Mouse (Mus musculus) midbrain, postnatal 0 days (tissue): ENCODE measurements at regions not wholly inside any gene's neighbourhood (a gene's known extent, or its start where the extent isn't known, plus 50 kb on each side); places are given as distances from the start of the nearest gene placed in this dataset.
A peak's percentile ranks its signal among the peaks of the same experiment; 100 is the strongest.

ENCODE experiments used
- ATAC-seq: fragments of 200-750 bp; cut with Nextera tagmentation; 2 replicates; pipeline ENCODE4 v1.8.0; 2017; ENCODE audit warnings: moderate number of reproducible peaks, mild to moderate bottlenecking, moderate TSS enrichment, moderate library complexity; ENCODE audit not compliant: low FRiP score
- DNase-seq: peaks from one replicate; pipeline ENCODE4 v3.0.0-alpha.2; 2015; ENCODE audit warnings: low spot score
- H3K27ac ChIP-seq: fragments of 300-500 bp; sonication (generic); 2 replicates; pipeline ENCODE4 v1.5.1; 2014; ENCODE audit warnings: low read depth, mild to moderate bottlenecking, low read length, mixed read lengths
- H3K27me3 ChIP-seq: fragments of 300-500 bp; sonication (generic); 2 replicates; pipeline ENCODE4 v1.6.1; 2014; ENCODE audit warnings: low read length, control low read depth, mixed read lengths; ENCODE audit not compliant: insufficient read depth
- H3K36me3 ChIP-seq: fragments of 300-500 bp; sonication (generic); 2 replicates; pipeline ENCODE4 v1.6.1; 2014; ENCODE audit warnings: low read length, control low read depth, mixed read lengths; ENCODE audit not compliant: insufficient read depth
- H3K4me1 ChIP-seq: fragments of 300-500 bp; sonication (generic); 2 replicates; pipeline ENCODE4 v1.6.1; 2014; ENCODE audit warnings: mild to moderate bottlenecking, control low read depth, antibody characterized with exemption, low read length, mixed read lengths; ENCODE audit not compliant: insufficient read depth
- H3K4me2 ChIP-seq: fragments of 300-500 bp; sonication (generic); 2 replicates; pipeline ENCODE4 v1.6.1; 2014; ENCODE audit warnings: low read depth, mild to moderate bottlenecking, low read length, mixed read lengths; ENCODE audit not compliant: poor library complexity, severe bottlenecking
- H3K4me3 ChIP-seq: fragments of 300-500 bp; sonication (generic); 2 replicates; pipeline ENCODE4 v1.5.1; 2014; ENCODE audit warnings: low read depth, mild to moderate bottlenecking, low read length, moderate library complexity
- H3K9ac ChIP-seq: fragments of 300-500 bp; sonication (generic); replicated peaks from 2 replicates; pipeline ENCODE4 v1.6.1; 2014; ENCODE audit warnings: mild to moderate bottlenecking, low read length, moderate library complexity, mixed read lengths; ENCODE audit not compliant: poor library complexity, severe bottlenecking
- H3K9me3 ChIP-seq: fragments of 300-500 bp; sonication (generic); 2 replicates; pipeline ENCODE4 v1.6.1; 2016; ENCODE audit warnings: low read length, control low read depth
- CTCF ChIP-seq: IDR thresholded peaks from 2 replicates; pipeline ENCODE4 v1.5.1; 2016; ENCODE audit warnings: antibody characterized with exemption, mild to moderate bottlenecking
- WGBS: fragments of 180-500 bp; shearing (Covaris S2); extraction: QIAGEN DNeasy Blood & Tissue Kit; methylation state at CpG from one replicate; pipeline ENCODE4 v1.1.7; 2014; 5-methylcytosine and 5-hydroxymethylcytosine counted together

GRCm38 (mm10) chr4:153603936-153604335, 121.3 kb upstream of the Ajap1 start:
- peak; percentile 21 for DNase-seq

GRCm38 (mm10) chr4:153604695-153605485, 122.3 kb upstream of the Ajap1 start:
- no peaks in the 10 kb centered on the region for H3K9me3 ChIP-seq
- WGBS: 86% methylated on average over 16 of the region's 16 CpGs

More at GRCm38 (mm10) chr4:153603936-153604335, 121.3 kb upstream of the Ajap1 start:
- H3K27me3 ChIP-seq: no peaks in the 10 kb centered on the region
- no peak overlapping the region for H3K4me2 ChIP-seq
- no peaks in the 10 kb centered on the region for H3K36me3 ChIP-seq
- no peak overlapping the region for H3K27ac ChIP-seq
- peaks cover 12% of the 10 kb centered on the region for H3K4me1 ChIP-seq
- no peaks in the 10 kb centered on the region for H3K9me3 ChIP-seq
- no peak for TF ChIP-seq CTCF
- no peak for ATAC-seq
- WGBS: 81% methylated on average over 7 of the region's 7 CpGs
- H3K4me3 ChIP-seq: no peak overlapping the region
- H3K9ac ChIP-seq: no peak overlapping the region

DNA sequence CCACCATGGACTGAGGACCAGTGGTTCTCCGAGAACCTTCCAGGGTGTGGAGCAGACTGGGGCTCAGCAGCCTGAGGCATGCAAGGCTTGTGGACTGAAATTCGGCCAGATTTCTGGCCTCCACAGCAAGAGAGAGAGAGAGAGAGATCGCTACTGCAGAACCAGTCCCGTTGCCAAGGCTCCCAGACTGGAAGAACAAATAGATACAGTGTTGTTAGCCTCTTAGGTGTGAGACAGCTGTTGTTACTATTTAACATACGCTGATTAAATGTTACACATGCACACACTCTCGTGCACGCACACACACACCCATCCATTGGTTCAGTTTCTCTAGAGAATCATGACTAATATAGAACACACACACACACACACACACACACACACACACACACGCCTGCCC, 133.4 kb upstream of the Ajap1 start:
- H3K36me3 ChIP-seq: no peaks in the 10 kb centered on the region
- peak; percentile 50 for DNase-seq
- H3K4me2 ChIP-seq: no peak overlapping the region
- no peaks in the 10 kb centered on the region for H3K4me1 ChIP-seq
- H3K27ac ChIP-seq: no peak overlapping the region
- 74% methylated on average over 8 of the region's 8 CpGs for WGBS
- no peak for ATAC-seq
- TF ChIP-seq CTCF: no peak
- H3K4me3 ChIP-seq: no peak overlapping the region
- no peaks in the 10 kb centered on the region for H3K9me3 ChIP-seq
- no peak overlapping the region for H3K9ac ChIP-seq
- no peaks in the 10 kb centered on the region for H3K27me3 ChIP-seq

More at GRCm38 (mm10) chr4:153604695-153605485, 122.3 kb upstream of the Ajap1 start:
- no peak for TF ChIP-seq CTCF
- H3K9ac ChIP-seq: no peak overlapping the region
- no peak for ATAC-seq
- DNase-seq: no peak
- no peak overlapping the region for H3K4me2 ChIP-seq
- no peak overlapping the region for H3K4me3 ChIP-seq
- no peaks in the 10 kb centered on the region for H3K36me3 ChIP-seq
- no peak overlapping the region for H3K27ac ChIP-seq
- peaks cover 6% of the 10 kb centered on the region for H3K4me1 ChIP-seq
- no peaks in the 10 kb centered on the region for H3K27me3 ChIP-seq

- Histone ChIP-seq H3K36me3 (no peaks in the 10 kb centered on the region), H3K4me3 (no peak overlapping the region), H3K4me2 (no peak overlapping the region), H3K27ac (no peak overlapping the region), H3K4me1 (no peaks in the 10 kb centered on the region), H3K9ac (no peak overlapping the region), H3K27me3 (no peaks in the 10 kb centered on the region), H3K9me3 (no peaks in the 10 kb centered on the region)
- WGBS: 73% methylated on average over 6 of the region's 6 CpGs
- DNase-seq: no peak
- TF ChIP-seq CTCF: no peak
- no peak for ATAC-seq
Observed at GRCm38 (mm10) chr4:153616938-153617337, 134.3 kb upstream of the Ajap1 start.

- Histone ChIP-seq H3K27ac (no peak overlapping the region), H3K9me3 (no peaks in the 10 kb centered on the region), H3K36me3 (no peaks in the 10 kb centered on the region), H3K4me1 (no peaks in the 10 kb centered on the region), H3K9ac (no peak overlapping the region), H3K27me3 (no peaks in the 10 kb centered on the region), H3K4me2 (no peak overlapping the region), H3K4me3 (no peak overlapping the region)
- no peak for TF ChIP-seq CTCF
- DNase-seq: no peak
- no peak for ATAC-seq
- 73% methylated on average over 5 of the region's 5 CpGs for WGBS
Observed at GRCm38 (mm10) chr4:153620871-153621270, 138.3 kb upstream of the Ajap1 start.

- no peaks in the 10 kb centered on the region for H3K36me3 ChIP-seq
- WGBS: 66% methylated on average over 7 of the region's 7 CpGs
- H3K4me2 ChIP-seq: no peak overlapping the region
- H3K27ac ChIP-seq: no peak overlapping the region
- H3K9me3 ChIP-seq: no peaks in the 10 kb centered on the region
- H3K4me3 ChIP-seq: no peak overlapping the region
- ATAC-seq (no peak), DNase-seq (no peak)
- no peaks in the 10 kb centered on the region for H3K27me3 ChIP-seq
- H3K9ac ChIP-seq: no peak overlapping the region
- no peaks in the 10 kb centered on the region; the same call in 1 of the 2 replicates for H3K4me1 ChIP-seq
- no peak for TF ChIP-seq CTCF
Observed at GRCm38 (mm10) chr4:153631161-153631560, 148.6 kb upstream of the Ajap1 start.
